Mouse (Mus musculus) erythroblast, embryonic 14.5 days (primary cell): ENCODE data around the gene Tm4sf5. TPM values are rescaled to one million over a fixed set of nuclear protein-coding genes. Genes with fewer than 3 reads are reported as not detected.

Experiments
- H3K27me3 ChIP-seq: 2 replicates; pipeline ENCODE4 v1.6.1; 2012; ENCODE audit warnings: inconsistent platforms; ENCODE audit not compliant: control insufficient read depth
- H3K36me3 ChIP-seq: 2 replicates; pipeline ENCODE4 v1.6.1; 2012; ENCODE audit warnings: mild to moderate bottlenecking, inconsistent platforms; ENCODE audit not compliant: control insufficient read depth
- H3K4me1 ChIP-seq: 2 replicates; pipeline ENCODE4 v1.6.1; 2012; ENCODE audit warnings: inconsistent platforms; ENCODE audit not compliant: control insufficient read depth
- H3K4me3 ChIP-seq: replicated peaks from 2 replicates; pipeline ENCODE3; 2012; ENCODE audit warnings: moderate library complexity, mild to moderate bottlenecking, inconsistent platforms
- H3K9me3 ChIP-seq: 2 replicates; pipeline ENCODE4 v1.6.1; 2012; ENCODE audit warnings: low read length, inconsistent platforms, mixed read lengths; ENCODE audit not compliant: control insufficient read depth
- GATA1 ChIP-seq: IDR thresholded peaks from 2 replicates; pipeline ENCODE4 v1.6.1; 2012; ENCODE audit warnings: low read length, inconsistent platforms, mixed read lengths
- TAL1 ChIP-seq: IDR thresholded peaks from 3 replicates; pipeline ENCODE4 v1.6.1; 2012; ENCODE audit warnings: low read length, inconsistent platforms, mixed read lengths
- polyA plus RNA-seq: library from polyadenylated mRNA; stranded (reverse); fragments of >175 nt; gene quantifications from 2 replicates; pipeline ENCODE4 v1.2.3, GENCODE M21; 2012

Gene Tm4sf5
- polyA plus RNA-seq, 1 experiment: not detected

- Histone ChIP-seq H3K4me3 (no peak overlapping the region), H3K36me3 (no peaks in the 10 kb centered on the region), H3K4me1 (peaks cover 12% of the 10 kb centered on the region), H3K27me3 (peaks cover 25% of the 10 kb centered on the region), H3K9me3 (no peaks in the 10 kb centered on the region)
- TF ChIP-seq TAL1: no peak
- no peak for TF ChIP-seq GATA1
Measured at GRCm38 (mm10) chr11:70506385-70506784, 1.3 kb downstream of the Tm4sf5 start.

GRCm38 (mm10) chr11:70506962-70507515 lies 2.0 kb downstream of the Tm4sf5 start:
- Histone ChIP-seq H3K27me3 (peaks cover 25% of the 10 kb centered on the region), H3K36me3 (no peaks in the 10 kb centered on the region), H3K4me3 (no peak overlapping the region), H3K9me3 (no peaks in the 10 kb centered on the region), H3K4me1 (peaks cover 12% of the 10 kb centered on the region)
- TF ChIP-seq TAL1 (no peak), GATA1 (no peak)

GRCm38 (mm10) chr11:70509753-70510564 lies 4.9 kb downstream of the Tm4sf5 start:
- Histone ChIP-seq H3K27me3 (peaks cover 27% of the 10 kb centered on the region), H3K4me3 (no peak overlapping the region), H3K4me1 (peaks cover 10% of the 10 kb centered on the region), H3K9me3 (no peaks in the 10 kb centered on the region), H3K36me3 (no peaks in the 10 kb centered on the region)
- TF ChIP-seq TAL1 (no peak), GATA1 (no peak)

- H3K36me3 ChIP-seq: no peaks in the 10 kb centered on the region
- TF ChIP-seq GATA1: no peak
- no peak for TF ChIP-seq TAL1
- no peaks in the 10 kb centered on the region for H3K4me1 ChIP-seq
- no peak overlapping the region for H3K4me3 ChIP-seq
- H3K9me3 ChIP-seq: no peaks in the 10 kb centered on the region
- H3K27me3 ChIP-seq: peaks cover 27% of the 10 kb centered on the region
Measured at GRCm38 (mm10) chr11:70511242-70511641, 6.2 kb downstream of the Tm4sf5 start.

GRCm38 (mm10) chr11:70511825-70512224 lies 6.8 kb downstream of the Tm4sf5 start:
- TF ChIP-seq TAL1 (no peak), GATA1 (no peak)
- Histone ChIP-seq H3K9me3 (no peaks in the 10 kb centered on the region), H3K4me3 (no peak overlapping the region), H3K36me3 (no peaks in the 10 kb centered on the region), H3K4me1 (no peaks in the 10 kb centered on the region), H3K27me3 (peaks cover 27% of the 10 kb centered on the region)

- Histone ChIP-seq H3K4me1 (peaks cover 5% of the 10 kb centered on the region), H3K9me3 (no peaks in the 10 kb centered on the region), H3K27me3 (peaks cover 24% of the 10 kb centered on the region), H3K36me3 (no peaks in the 10 kb centered on the region), H3K4me3 (no peak overlapping the region)
- TF ChIP-seq GATA1: no peak
- no peak for TF ChIP-seq TAL1
Measured at GRCm38 (mm10) chr11:70512709-70513342, 7.8 kb downstream of the Tm4sf5 start.

GRCm38 (mm10) chr11:70513520-70513919 lies 8.5 kb downstream of the Tm4sf5 start:
- Histone ChIP-seq H3K4me1 (peaks cover 12% of the 10 kb centered on the region), H3K9me3 (no peaks in the 10 kb centered on the region), H3K36me3 (no peaks in the 10 kb centered on the region), H3K4me3 (no peak overlapping the region), H3K27me3 (peaks cover 24% of the 10 kb centered on the region)
- TF ChIP-seq TAL1: no peak
- TF ChIP-seq GATA1: no peak

GRCm38 (mm10) chr11:70514288-70514687 lies 9.2 kb downstream of the Tm4sf5 start, which contains the start of gene Vmo1:
TSS of gene Vmo1 (minus strand) at chr11:70514616.
- peaks cover 19% of the 10 kb centered on the region for H3K4me1 ChIP-seq
- no peak for TF ChIP-seq GATA1
- TF ChIP-seq TAL1: no peak
- H3K27me3 ChIP-seq: peaks cover 19% of the 10 kb centered on the region
- no peaks in the 10 kb centered on the region for H3K36me3 ChIP-seq
- no peaks in the 10 kb centered on the region for H3K9me3 ChIP-seq
- no peak within 1 kb of the TSS for H3K4me3 ChIP-seq

GRCm38 (mm10) chr11:70516352-70516751 lies 11.3 kb downstream of the Tm4sf5 start:
- Histone ChIP-seq H3K27me3 (peaks cover 18% of the 10 kb centered on the region), H3K9me3 (no peaks in the 10 kb centered on the region), H3K36me3 (no peaks in the 10 kb centered on the region), H3K4me3 (no peak overlapping the region), H3K4me1 (peaks cover 35% of the 10 kb centered on the region)
- TF ChIP-seq GATA1 (no peak), TAL1 (no peak)
